Mouse (Mus musculus): ENCODE results near the gene Lgalsl. TPM values are rescaled to one million over a fixed set of nuclear protein-coding genes. Genes with fewer than 3 reads are reported as not detected.

Gene Lgalsl
- polyA plus RNA-seq, 1 experiment from 2014 or later: 36.2 TPM

DNA sequence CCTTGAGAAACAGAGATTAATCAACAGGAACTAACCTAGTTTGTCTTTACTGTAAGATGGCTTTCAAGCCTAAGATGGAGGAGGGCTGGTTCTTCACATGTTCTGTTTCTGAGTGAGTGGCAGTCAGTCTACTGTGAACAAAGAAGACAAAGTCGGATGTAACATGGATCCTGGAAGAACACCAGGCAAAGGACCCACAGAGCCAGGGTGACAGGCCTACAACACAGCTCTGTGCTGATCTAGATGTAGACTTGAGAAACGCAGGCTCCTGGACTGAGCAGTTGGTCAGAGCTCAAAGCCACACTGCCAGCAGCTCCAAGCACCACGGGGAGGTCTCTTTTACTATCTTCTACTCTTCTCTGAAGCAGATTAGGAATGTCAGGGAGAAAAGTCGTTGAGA, 37.2 kb downstream of the Lgalsl start:
- no peaks in the 10 kb centered on the region for H3K9me3 ChIP-seq (replicated peaks)
- no peaks in the 10 kb centered on the region for H3K27me3 ChIP-seq
- H3K27ac ChIP-seq: no peak overlapping the region
- H3K4me3 ChIP-seq (replicated peaks): no peak overlapping the region
- no peak overlapping the region for H3K4me2 ChIP-seq
- no peaks in the 10 kb centered on the region for H3K36me3 ChIP-seq
- no peak for ATAC-seq (replicated peaks; ENCODE audit: low FRiP score)
- 53% methylated on average over 4 of the region's 4 CpGs for WGBS
- H3K4me1 ChIP-seq: no peaks in the 10 kb centered on the region
- no peak overlapping the region for H3K9ac ChIP-seq

DNA sequence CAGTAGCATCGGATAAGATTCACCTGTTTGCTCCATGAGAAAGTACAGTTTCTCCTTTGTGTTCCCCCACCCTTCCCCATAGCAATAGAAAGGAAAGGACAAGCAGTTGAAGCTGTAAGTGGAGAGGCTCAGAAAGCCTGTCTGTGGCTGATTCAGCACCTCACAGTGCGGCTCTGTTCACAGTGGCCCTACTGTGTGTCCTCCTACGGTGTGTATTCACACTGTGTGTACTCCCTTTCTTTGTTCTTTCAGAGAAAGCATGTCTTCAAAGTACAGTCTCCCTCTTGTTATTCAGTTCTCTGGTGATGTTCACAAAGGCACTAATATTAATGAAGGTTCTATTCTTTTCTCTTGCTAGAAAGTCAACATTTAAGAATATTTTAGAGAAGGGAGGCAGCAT, 38.2 kb downstream of the Lgalsl start:
- Histone ChIP-seq H3K9me3 (replicated peaks) (no peaks in the 10 kb centered on the region), H3K27ac (no peak overlapping the region), H3K36me3 (no peaks in the 10 kb centered on the region), H3K4me2 (no peak overlapping the region), H3K4me1 (no peaks in the 10 kb centered on the region), H3K9ac (no peak overlapping the region), H3K27me3 (no peaks in the 10 kb centered on the region), H3K4me3 (replicated peaks) (no peak overlapping the region)
- WGBS: 85% methylated on average over 3 of the region's 3 CpGs
- no peak for ATAC-seq (replicated peaks; ENCODE audit: low FRiP score)

DNA sequence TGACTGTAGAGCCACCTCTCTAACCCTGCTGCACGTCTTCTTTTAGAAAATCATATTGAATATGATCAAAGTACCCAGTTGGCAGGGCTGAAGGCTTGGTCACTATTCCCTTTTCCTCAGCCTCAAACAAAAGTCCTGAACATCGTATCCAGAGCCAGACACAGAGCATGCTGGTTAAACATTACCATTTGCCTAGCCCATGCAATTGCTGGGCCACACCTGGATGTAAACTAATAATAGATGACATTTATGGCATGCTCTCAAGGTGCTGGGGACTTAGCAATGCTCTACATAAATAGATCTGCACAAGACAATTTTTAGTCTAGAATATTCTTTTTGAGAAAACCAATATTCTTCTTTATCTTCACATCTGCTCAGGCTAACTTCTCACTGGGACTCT, 39.5 kb downstream of the Lgalsl start:
- Histone ChIP-seq H3K9me3 (replicated peaks) (no peaks in the 10 kb centered on the region), H3K27me3 (no peaks in the 10 kb centered on the region), H3K4me2 (no peak overlapping the region), H3K4me3 (replicated peaks) (no peak overlapping the region), H3K27ac (no peak overlapping the region), H3K4me1 (no peaks in the 10 kb centered on the region), H3K36me3 (no peaks in the 10 kb centered on the region), H3K9ac (no peak overlapping the region)
- 61% methylated on average over 2 of the region's 2 CpGs for WGBS
- no peak for ATAC-seq (replicated peaks; ENCODE audit: low FRiP score)

DNA sequence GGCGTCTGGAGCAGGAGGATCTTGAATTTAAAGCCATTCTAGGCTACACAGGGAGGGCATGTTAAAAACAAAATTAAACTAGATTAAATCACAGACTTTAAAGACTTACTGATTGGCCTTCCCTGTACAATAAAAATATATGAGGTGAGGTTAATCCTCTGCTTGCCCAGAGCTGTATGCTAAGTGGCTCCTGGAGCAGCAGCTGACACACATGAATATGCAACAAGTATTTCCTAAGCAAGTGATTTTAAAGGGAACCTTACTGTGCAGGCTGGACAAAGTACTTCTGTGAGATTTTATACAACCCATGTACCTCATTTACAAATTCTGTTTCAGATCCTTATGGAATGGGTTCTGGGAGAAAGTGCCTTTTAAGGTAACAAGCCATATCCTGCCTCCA, 41.8 kb downstream of the Lgalsl start:
- no peak overlapping the region for H3K9ac ChIP-seq

DNA sequence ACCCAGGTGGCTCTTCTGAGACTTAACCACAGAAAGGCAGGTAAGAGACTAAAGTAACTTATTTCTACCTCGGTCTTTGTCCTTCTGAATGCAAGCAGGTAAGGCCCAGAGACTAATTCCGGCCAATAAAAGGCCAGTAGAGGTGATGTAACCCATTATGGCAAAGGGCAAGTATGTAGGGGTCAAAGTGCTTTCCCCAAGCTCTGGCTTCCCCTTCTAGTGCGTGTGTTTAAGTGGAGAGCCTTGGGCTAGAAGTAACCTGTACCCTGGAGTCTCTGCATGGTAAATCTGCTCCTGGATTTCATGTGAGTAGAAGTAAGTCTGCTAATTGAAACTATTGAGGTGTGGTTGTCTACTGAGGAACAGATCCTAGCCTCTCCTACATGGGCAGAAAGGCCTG, 42.8 kb downstream of the Lgalsl start:
- 79% methylated on average over 3 of the region's 3 CpGs for WGBS
- ATAC-seq (replicated peaks; ENCODE audit: low FRiP score): no peak
- no peak overlapping the region for H3K27ac ChIP-seq

More for the DNA sequence above, 41.8 kb downstream of the Lgalsl start:
- H3K4me2 ChIP-seq: no peak overlapping the region
- H3K9me3 ChIP-seq (replicated peaks): peaks cover 8% of the 10 kb centered on the region; the same call in 1 of the 2 replicates
- H3K4me1 ChIP-seq: no peaks in the 10 kb centered on the region
- H3K36me3 ChIP-seq: no peaks in the 10 kb centered on the region
- ATAC-seq (replicated peaks; ENCODE audit: low FRiP score): no peak
- H3K4me3 ChIP-seq (replicated peaks): no peak overlapping the region
- no peak overlapping the region for H3K27ac ChIP-seq
- WGBS: 51% methylated on average over 1 of the region's 1 CpGs
- no peaks in the 10 kb centered on the region for H3K27me3 ChIP-seq

DNA sequence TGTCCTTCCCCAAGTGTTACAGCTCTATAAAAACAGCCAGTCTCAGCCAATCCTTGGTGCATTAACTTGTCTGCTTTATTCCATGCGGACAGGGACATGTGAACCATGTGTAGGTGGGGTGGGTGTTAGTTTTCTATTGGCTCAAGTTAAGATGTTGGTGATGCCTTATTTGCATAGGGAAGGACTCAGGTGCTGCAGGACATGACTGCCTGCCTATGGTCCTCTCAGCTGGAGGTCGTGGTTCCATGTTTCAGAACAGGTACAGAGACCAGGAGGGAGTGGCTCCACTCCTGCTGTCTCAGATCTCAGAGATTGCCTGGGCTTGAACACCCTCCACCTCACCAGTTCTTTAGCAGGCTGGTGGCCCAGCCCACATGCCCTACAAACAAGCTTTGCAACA, 44.7 kb downstream of the Lgalsl start:
- Histone ChIP-seq H3K9ac (no peak overlapping the region), H3K27ac (no peak overlapping the region), H3K9me3 (replicated peaks) (peaks cover 8% of the 10 kb centered on the region; the same call in 1 of the 2 replicates), H3K27me3 (no peaks in the 10 kb centered on the region), H3K36me3 (no peaks in the 10 kb centered on the region), H3K4me3 (replicated peaks) (no peak overlapping the region), H3K4me1 (no peaks in the 10 kb centered on the region), H3K4me2 (no peak overlapping the region)
- 59% methylated on average over 2 of the region's 2 CpGs for WGBS
- ATAC-seq (replicated peaks; ENCODE audit: low FRiP score): no peak

More for the DNA sequence above, 42.8 kb downstream of the Lgalsl start:
- Histone ChIP-seq H3K9ac (no peak overlapping the region), H3K4me3 (replicated peaks) (no peak overlapping the region), H3K9me3 (replicated peaks) (peaks cover 8% of the 10 kb centered on the region; the same call in 1 of the 2 replicates), H3K27me3 (no peaks in the 10 kb centered on the region), H3K4me2 (no peak overlapping the region), H3K36me3 (no peaks in the 10 kb centered on the region), H3K4me1 (no peaks in the 10 kb centered on the region)

DNA sequence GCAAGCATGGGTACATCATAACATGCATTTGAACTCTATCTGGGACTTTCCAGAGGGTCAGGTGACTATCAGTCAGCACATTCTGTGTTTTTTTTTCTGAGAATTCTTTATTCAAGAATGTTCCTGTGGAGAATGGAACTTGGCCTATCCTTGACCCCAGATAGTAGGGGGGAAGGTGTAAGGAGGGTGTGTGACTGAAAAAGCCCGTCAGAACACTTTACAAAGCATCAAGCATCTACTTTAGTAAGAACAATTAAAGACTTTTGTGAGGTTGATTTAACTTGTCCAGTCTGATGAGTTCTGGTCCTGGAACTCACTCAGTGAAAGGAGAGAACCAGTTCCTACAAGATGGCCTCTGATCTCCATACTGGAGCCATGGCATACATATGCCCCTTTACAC, 45.7 kb downstream of the Lgalsl start:
- H3K36me3 ChIP-seq: no peaks in the 10 kb centered on the region
- WGBS: 68% methylated on average over 1 of the region's 1 CpGs
- no peak overlapping the region for H3K27ac ChIP-seq
- H3K4me2 ChIP-seq: no peak overlapping the region
- no peak for ATAC-seq (replicated peaks; ENCODE audit: low FRiP score)
- peaks cover 8% of the 10 kb centered on the region; the same call in 1 of the 2 replicates for H3K9me3 ChIP-seq (replicated peaks)
- H3K9ac ChIP-seq: no peak overlapping the region
- H3K4me3 ChIP-seq (replicated peaks): no peak overlapping the region
- H3K4me1 ChIP-seq: no peaks in the 10 kb centered on the region
- no peaks in the 10 kb centered on the region for H3K27me3 ChIP-seq

DNA sequence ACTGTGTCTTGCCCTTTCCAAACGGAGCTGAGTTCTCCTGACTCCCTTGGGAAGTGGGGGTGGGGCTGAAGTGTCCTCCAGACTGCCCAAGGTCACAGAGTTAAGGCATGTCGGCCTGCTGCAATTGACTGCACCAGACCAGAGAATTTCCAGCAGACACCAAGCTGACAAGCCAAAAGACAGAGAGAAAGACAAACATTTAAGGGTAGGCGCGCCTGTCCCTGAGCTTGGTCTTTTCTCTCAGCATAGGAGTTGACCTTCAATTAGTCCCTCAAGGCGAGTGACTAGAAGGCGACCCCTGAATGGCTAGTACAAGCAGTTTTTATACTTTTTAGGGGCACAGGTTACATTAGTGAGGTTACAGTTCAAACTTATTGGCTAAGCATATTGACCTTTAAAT, 46.1 kb downstream of the Lgalsl start:
- Histone ChIP-seq H3K27ac (no peak overlapping the region), H3K9me3 (replicated peaks) (peaks cover 8% of the 10 kb centered on the region; the same call in 1 of the 2 replicates), H3K4me2 (no peak overlapping the region), H3K4me1 (no peaks in the 10 kb centered on the region), H3K27me3 (no peaks in the 10 kb centered on the region), H3K9ac (no peak overlapping the region), H3K36me3 (no peaks in the 10 kb centered on the region), H3K4me3 (replicated peaks) (no peak overlapping the region)
- 84% methylated on average over 6 of the region's 6 CpGs for WGBS
- no peak for ATAC-seq (replicated peaks; ENCODE audit: low FRiP score)

DNA sequence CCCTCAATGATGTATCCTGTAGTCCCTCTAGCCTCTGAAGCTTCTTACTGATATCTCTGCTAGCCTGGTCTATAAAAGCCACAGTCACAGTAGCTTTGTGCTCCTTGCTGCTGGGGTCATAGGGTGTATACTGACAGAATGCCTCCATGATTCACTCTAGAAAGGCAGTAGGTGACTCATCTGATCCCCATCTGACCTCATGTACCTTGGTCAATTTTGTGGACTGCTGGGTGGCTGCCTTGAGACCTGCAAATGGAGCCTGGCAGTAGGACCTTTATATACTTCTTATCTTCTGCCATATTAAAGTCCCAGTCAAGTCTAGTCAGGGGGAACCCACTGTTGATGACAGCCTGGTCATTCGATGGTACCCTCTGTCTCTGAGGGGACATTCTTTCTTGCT, 47.4 kb downstream of the Lgalsl start:
- no peaks in the 10 kb centered on the region for H3K4me1 ChIP-seq
- peaks cover 8% of the 10 kb centered on the region; the same call in 1 of the 2 replicates for H3K9me3 ChIP-seq (replicated peaks)
- no peaks in the 10 kb centered on the region for H3K36me3 ChIP-seq
- 88% methylated on average over 1 of the region's 1 CpGs for WGBS
- no peak overlapping the region for H3K27ac ChIP-seq
- ATAC-seq (replicated peaks; ENCODE audit: low FRiP score): no peak
- H3K9ac ChIP-seq: no peak overlapping the region
- H3K4me2 ChIP-seq: no peak overlapping the region
- no peak overlapping the region for H3K4me3 ChIP-seq (replicated peaks)
- H3K27me3 ChIP-seq: no peaks in the 10 kb centered on the region

DNA sequence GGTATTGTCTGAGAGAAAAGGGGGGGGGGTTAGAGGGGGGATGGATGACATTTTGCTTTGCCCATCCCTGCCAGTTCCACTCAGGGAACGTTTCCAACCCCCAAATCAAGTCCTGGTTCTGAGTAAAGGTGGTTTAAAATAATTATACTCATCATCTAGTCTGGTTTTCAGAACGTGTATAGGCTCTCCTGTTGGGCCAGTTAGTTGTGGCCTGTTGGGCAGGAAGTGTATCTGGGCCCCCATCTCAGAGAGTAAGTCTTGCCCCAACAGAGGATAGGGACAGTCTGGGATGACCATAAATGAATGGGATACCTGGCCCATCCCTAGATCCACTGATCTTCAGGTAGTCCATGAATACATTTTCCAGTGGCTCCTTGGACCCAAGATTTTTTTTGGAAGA, 48.2 kb downstream of the Lgalsl start:
- no peak for ATAC-seq (replicated peaks; ENCODE audit: low FRiP score)
- 70% methylated on average over 2 of the region's 2 CpGs for WGBS

DNA sequence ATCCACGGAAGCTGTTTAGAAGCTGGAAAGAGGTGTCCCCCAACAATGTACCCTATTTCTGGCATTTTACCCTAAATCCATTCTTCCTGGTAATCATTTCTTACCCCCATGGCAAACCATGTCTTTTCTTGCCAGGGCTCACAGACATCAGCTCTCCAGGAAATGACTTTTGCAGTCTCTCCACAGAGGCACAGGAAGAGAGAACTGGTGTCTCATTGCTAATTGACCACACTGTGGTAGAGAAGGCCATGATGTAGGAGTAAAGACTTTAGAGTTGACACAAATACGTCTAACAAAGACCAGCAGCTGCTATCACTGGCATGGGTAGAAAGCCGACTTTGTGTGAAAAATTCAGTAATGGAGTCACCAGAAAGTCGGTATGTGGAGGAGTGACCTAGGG, 50.5 kb downstream of the Lgalsl start:
- no peaks in the 10 kb centered on the region for H3K4me1 ChIP-seq
- ATAC-seq (replicated peaks; ENCODE audit: low FRiP score): no peak
- WGBS: 84% methylated on average over 4 of the region's 4 CpGs
- H3K9me3 ChIP-seq (replicated peaks): peaks cover 8% of the 10 kb centered on the region; the same call in 1 of the 2 replicates
- H3K27me3 ChIP-seq: no peaks in the 10 kb centered on the region
- H3K4me3 ChIP-seq (replicated peaks): no peak overlapping the region
- H3K4me2 ChIP-seq: no peak overlapping the region
- no peaks in the 10 kb centered on the region for H3K36me3 ChIP-seq
- no peak overlapping the region for H3K9ac ChIP-seq
- no peak overlapping the region for H3K27ac ChIP-seq

More for the DNA sequence above, 48.2 kb downstream of the Lgalsl start:
- Histone ChIP-seq H3K36me3 (no peaks in the 10 kb centered on the region), H3K9ac (no peak overlapping the region), H3K4me1 (no peaks in the 10 kb centered on the region), H3K4me2 (no peak overlapping the region), H3K4me3 (replicated peaks) (no peak overlapping the region), H3K27me3 (no peaks in the 10 kb centered on the region), H3K9me3 (replicated peaks) (peaks cover 8% of the 10 kb centered on the region; the same call in 1 of the 2 replicates), H3K27ac (no peak overlapping the region)

DNA sequence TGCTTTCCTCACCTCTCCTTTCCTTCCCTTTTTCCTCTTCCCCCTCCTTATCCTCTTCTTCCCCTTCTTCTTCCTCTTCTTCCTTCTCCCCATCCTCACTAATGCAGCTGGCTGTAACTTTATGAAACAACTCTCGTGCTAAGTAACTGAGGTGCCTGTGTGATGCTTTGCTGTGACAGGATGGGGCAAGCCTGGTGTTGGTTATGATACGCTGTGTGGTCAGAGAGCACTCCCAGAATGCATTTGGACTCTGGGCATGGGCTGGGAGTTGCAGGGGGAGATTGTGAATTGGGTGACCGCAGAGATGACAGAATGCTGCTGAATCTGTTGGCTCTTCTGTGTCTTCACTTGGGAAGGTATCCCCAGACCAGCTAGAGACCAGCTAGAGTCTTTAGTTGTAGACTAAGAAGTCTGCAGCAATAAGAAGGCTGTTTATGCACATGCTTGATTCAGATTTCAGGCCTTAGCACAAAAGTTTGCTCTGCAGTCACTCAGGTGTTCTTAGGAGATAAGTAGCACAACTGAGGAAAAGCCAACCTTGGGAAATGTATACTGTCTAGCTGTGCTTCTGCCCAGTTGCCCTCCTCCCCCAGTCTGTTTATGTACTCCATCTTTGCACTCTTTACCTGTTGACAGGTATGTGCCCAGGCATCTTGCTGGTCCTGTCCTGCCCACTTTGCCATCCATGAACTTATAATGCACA, 51.8 kb downstream of the Lgalsl start:
- WGBS: 83% methylated on average over 3 of the region's 3 CpGs
- Histone ChIP-seq H3K4me1 (no peaks in the 10 kb centered on the region), H3K27ac (no peak overlapping the region), H3K4me3 (replicated peaks) (no peak overlapping the region), H3K9ac (no peak overlapping the region), H3K4me2 (no peak overlapping the region), H3K36me3 (no peaks in the 10 kb centered on the region), H3K27me3 (no peaks in the 10 kb centered on the region), H3K9me3 (replicated peaks) (no peaks in the 10 kb centered on the region)
- no peak for ATAC-seq (replicated peaks; ENCODE audit: low FRiP score)

DNA sequence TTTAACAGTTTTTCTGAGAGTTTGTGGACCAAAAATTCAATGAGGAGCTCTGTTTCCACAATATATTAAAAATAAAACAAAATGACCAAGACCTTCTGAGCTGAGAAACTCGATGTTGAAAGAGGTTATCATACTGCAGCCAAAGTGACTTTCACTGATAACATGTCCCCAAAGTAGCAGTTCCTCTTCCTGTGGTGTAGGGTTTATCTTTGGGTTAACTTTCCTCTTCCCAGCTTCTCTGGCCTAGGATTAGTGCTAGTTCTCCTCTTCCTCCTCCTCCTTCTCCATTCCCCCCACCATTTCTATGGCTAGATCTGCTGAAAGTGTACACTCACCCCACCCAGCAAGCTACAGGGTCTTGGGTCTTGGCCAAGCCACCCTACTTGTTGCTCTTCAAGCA, 52.6 kb downstream of the Lgalsl start:
- no peaks in the 10 kb centered on the region for H3K36me3 ChIP-seq
- H3K9me3 ChIP-seq (replicated peaks): no peaks in the 10 kb centered on the region
- no peak for ATAC-seq (replicated peaks; ENCODE audit: low FRiP score)
- no peak overlapping the region for H3K27ac ChIP-seq
- no peaks in the 10 kb centered on the region for H3K4me1 ChIP-seq
- 70% methylated on average over 1 of the region's 1 CpGs for whole genome bisulfite sequencing
- no peak overlapping the region for H3K4me3 ChIP-seq (replicated peaks)
- no peak overlapping the region for H3K4me2 ChIP-seq
- H3K27me3 ChIP-seq: no peaks in the 10 kb centered on the region
- no peak overlapping the region for H3K9ac ChIP-seq

Measured in kidney, embryonic 15.5 days (tissue).